Mouse (Mus musculus) G1E (cell line): Measurements from ENCODE around the gene Sdhaf1.

Experiments used
- CTCF ChIP-seq: IDR thresholded peaks from 2 replicates; pipeline ENCODE4 v1.5.1; 2012; ENCODE audit warnings: low read depth, low read length, inconsistent platforms, mixed read lengths
- GATA1 ChIP-seq: IDR thresholded peaks from 2 replicates; pipeline ENCODE4 v1.6.1; 2012; ENCODE audit warnings: borderline replicate concordance, low read length, inconsistent platforms, mixed read lengths

DNA sequence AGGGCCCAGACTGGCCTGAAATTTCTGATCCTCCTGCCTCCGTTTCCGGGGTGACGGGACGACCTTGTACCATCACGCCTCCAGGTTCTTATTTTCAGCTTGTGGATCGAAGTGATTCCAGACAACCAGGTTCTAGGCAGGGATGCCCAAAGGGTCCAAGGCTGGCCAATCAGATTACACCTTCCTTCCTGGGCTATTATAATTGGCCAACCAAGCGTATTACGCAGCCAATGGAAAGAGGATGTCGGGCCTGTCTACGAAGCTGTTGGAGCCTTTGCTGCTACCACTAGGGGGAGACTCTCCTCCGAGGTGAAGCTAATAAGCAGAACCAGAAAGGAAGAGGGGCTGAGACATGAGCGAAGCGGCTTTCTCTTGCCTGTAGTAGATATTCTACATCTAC is 8.2 kb upstream of the Sdhaf1 start:
- TF ChIP-seq CTCF (peak; percentile 75), GATA1 (no peak)
